Mouse (Mus musculus) lung, embryonic 14.5 days (tissue): ENCODE data around the gene Yod1. TPM values are rescaled to one million over a fixed set of nuclear protein-coding genes. Genes with fewer than 3 reads are reported as not detected.

Experiments
- ATAC-seq: fragments of 200-750 bp; cut with Nextera tagmentation; 2 replicates; pipeline ENCODE4 v1.8.0; 2017; ENCODE audit warnings: mild to moderate bottlenecking, moderate TSS enrichment, moderate library complexity; ENCODE audit not compliant: insufficient read depth
- DNase-seq: peaks from one replicate; pipeline ENCODE4 v3.0.0-alpha.2; 2015
- H3K27ac ChIP-seq: fragments of 300-500 bp; sonication (generic); 2 replicates; pipeline ENCODE4 v1.5.1; 2014; ENCODE audit warnings: low read depth, mild to moderate bottlenecking, moderate library complexity
- H3K27me3 ChIP-seq: fragments of 300-500 bp; sonication (generic); 2 replicates; pipeline ENCODE4 v1.6.1; 2014; ENCODE audit warnings: low read length, control low read depth; ENCODE audit not compliant: insufficient read depth
- H3K36me3 ChIP-seq: fragments of 300-500 bp; sonication (generic); 2 replicates; pipeline ENCODE4 v1.6.1; 2014; ENCODE audit warnings: control low read depth; ENCODE audit not compliant: insufficient read depth
- H3K4me1 ChIP-seq: fragments of 300-500 bp; sonication (generic); 2 replicates; pipeline ENCODE4 v1.6.1; 2014; ENCODE audit warnings: antibody characterized with exemption, control low read depth; ENCODE audit not compliant: insufficient read depth
- H3K4me2 ChIP-seq: fragments of 300-500 bp; sonication (generic); 2 replicates; pipeline ENCODE4 v1.6.1; 2014; ENCODE audit warnings: mild to moderate bottlenecking
- H3K4me3 ChIP-seq: fragments of 300-500 bp; sonication (generic); 2 replicates; pipeline ENCODE4 v1.5.1; 2014; ENCODE audit warnings: low read depth, low read length
- H3K9ac ChIP-seq: fragments of 300-500 bp; sonication (generic); 2 replicates; pipeline ENCODE4 v1.6.1; 2014
- H3K9me3 ChIP-seq: fragments of 300-500 bp; sonication (generic); 2 replicates; pipeline ENCODE4 v1.6.1; 2016; ENCODE audit warnings: low read depth, low read length, control low read depth
- CTCF ChIP-seq: IDR thresholded peaks from 2 replicates; pipeline ENCODE4 v1.5.1; 2016; ENCODE audit warnings: antibody characterized with exemption, low read depth
- WGBS: fragments of 180-500 bp; shearing (Covaris S2); extraction: QIAGEN DNeasy Blood & Tissue Kit; methylation state at CpG from one replicate; pipeline ENCODE4 v1.1.7; 2014; 5-methylcytosine and 5-hydroxymethylcytosine counted together
- polyA plus RNA-seq: library from polyadenylated mRNA; unstranded; fragments of >200 nt; fragmentation: Nextera tagmentation; extraction: Ambion mirVana; gene quantifications from 2 replicates; pipeline ENCODE4 v1.2.1, GENCODE M21; 2014

Yod1 gene
- polyA plus RNA-seq, 1 experiment from 2014 or later = 11.7 TPM

GRCm38 (mm10) chr1:130745591-130745990 lies 28.5 kb downstream of the Yod1 start:
- no peak overlapping the region for H3K27ac ChIP-seq
- H3K9ac ChIP-seq = no peak overlapping the region
- no peaks in the 10 kb centered on the region for H3K9me3 ChIP-seq
- H3K4me2 ChIP-seq = no peak overlapping the region
- no peaks in the 10 kb centered on the region for H3K36me3 ChIP-seq
- no peak for TF ChIP-seq CTCF
- H3K4me3 ChIP-seq = no peak overlapping the region
- ATAC-seq = no peak
- no peak for DNase-seq
- 94% methylated on average over 3 of the region's 3 CpGs for WGBS
- H3K27me3 ChIP-seq = no peaks in the 10 kb centered on the region
- no peaks in the 10 kb centered on the region for H3K4me1 ChIP-seq

GRCm38 (mm10) chr1:130746819-130747218 lies 29.7 kb downstream of the Yod1 start:
- no peaks in the 10 kb centered on the region for H3K9me3 ChIP-seq
- no peaks in the 10 kb centered on the region for H3K27me3 ChIP-seq
- H3K27ac ChIP-seq = no peak overlapping the region
- no peak overlapping the region for H3K4me2 ChIP-seq
- H3K36me3 ChIP-seq = no peaks in the 10 kb centered on the region
- DNase-seq (no peak), ATAC-seq (no peak)
- H3K4me1 ChIP-seq = no peaks in the 10 kb centered on the region
- WGBS = 71% methylated on average over 3 of the region's 3 CpGs
- no peak overlapping the region for H3K4me3 ChIP-seq
- H3K9ac ChIP-seq = no peak overlapping the region
- no peak for TF ChIP-seq CTCF

- DNase-seq (peak; percentile 41), ATAC-seq (no peak)
- Histone ChIP-seq H3K4me2 (no peak overlapping the region), H3K27ac (no peak overlapping the region), H3K4me1 (no peaks in the 10 kb centered on the region), H3K36me3 (no peaks in the 10 kb centered on the region), H3K4me3 (no peak overlapping the region), H3K27me3 (no peaks in the 10 kb centered on the region), H3K9me3 (no peaks in the 10 kb centered on the region), H3K9ac (no peak overlapping the region)
- TF ChIP-seq CTCF = no peak
- 39% methylated on average over 9 of the region's 9 CpGs for WGBS
Observed at GRCm38 (mm10) chr1:130759689-130760088, 42.6 kb downstream of the Yod1 start.

- H3K9ac ChIP-seq = no peak overlapping the region
- H3K4me1 ChIP-seq = no peaks in the 10 kb centered on the region
- no peak overlapping the region for H3K4me3 ChIP-seq
- ATAC-seq (no peak), DNase-seq (no peak)
- 58% methylated on average over 1 of the region's 1 CpGs for WGBS
- H3K27ac ChIP-seq = no peak overlapping the region; the same call in 1 of the 2 replicates
- no peaks in the 10 kb centered on the region for H3K36me3 ChIP-seq
- no peaks in the 10 kb centered on the region for H3K27me3 ChIP-seq
- TF ChIP-seq CTCF = no peak
- H3K4me2 ChIP-seq = no peak overlapping the region
- H3K9me3 ChIP-seq = no peaks in the 10 kb centered on the region
Observed at GRCm38 (mm10) chr1:130761597-130761996, 44.5 kb downstream of the Yod1 start.

- no peak for ATAC-seq
- no peak overlapping the region for H3K4me3 ChIP-seq
- peak; percentile 29 for DNase-seq
- H3K9ac ChIP-seq = no peak overlapping the region
- WGBS = 53% methylated on average over 3 of the region's 3 CpGs
- no peak for TF ChIP-seq CTCF
- H3K4me1 ChIP-seq = no peaks in the 10 kb centered on the region
- H3K27ac ChIP-seq = no peak overlapping the region
- H3K4me2 ChIP-seq = no peak overlapping the region
- H3K27me3 ChIP-seq = no peaks in the 10 kb centered on the region
- H3K9me3 ChIP-seq = no peaks in the 10 kb centered on the region
- no peaks in the 10 kb centered on the region for H3K36me3 ChIP-seq
Observed at GRCm38 (mm10) chr1:130762045-130762760, 45.1 kb downstream of the Yod1 start.

GRCm38 (mm10) chr1:130764027-130764461 lies 46.9 kb downstream of the Yod1 start:
- no peaks in the 10 kb centered on the region for H3K4me1 ChIP-seq
- no peak overlapping the region for H3K4me3 ChIP-seq
- H3K36me3 ChIP-seq = no peaks in the 10 kb centered on the region
- no peak overlapping the region for H3K9ac ChIP-seq
- no peak for TF ChIP-seq CTCF
- H3K27me3 ChIP-seq = no peaks in the 10 kb centered on the region
- ATAC-seq (peak; percentile 94), DNase-seq (peak; percentile 73)
- H3K27ac ChIP-seq = peak overlapping the region; percentile 79
- 59% methylated on average over 12 of the region's 12 CpGs for WGBS
- 0 out of 2 replicates have a peak overlapping the region, but pooled peaks have one; percentile 35 for H3K4me2 ChIP-seq
- H3K9me3 ChIP-seq = no peaks in the 10 kb centered on the region

- WGBS = 80% methylated on average over 5 of the region's 5 CpGs
- DNase-seq (no peak), ATAC-seq (no peak)
- Histone ChIP-seq H3K9ac (no peak overlapping the region), H3K9me3 (no peaks in the 10 kb centered on the region), H3K4me1 (no peaks in the 10 kb centered on the region), H3K27ac (no peak overlapping the region), H3K4me2 (no peak overlapping the region), H3K36me3 (no peaks in the 10 kb centered on the region), H3K27me3 (no peaks in the 10 kb centered on the region), H3K4me3 (no peak overlapping the region)
- TF ChIP-seq CTCF = no peak
Observed at GRCm38 (mm10) chr1:130767066-130767465, 49.9 kb downstream of the Yod1 start.
